Mouse (Mus musculus) urinary bladder, adult 18-20 months (tissue): ENCODE data around the gene Cd300ld5.
A peak's percentile ranks its signal among the peaks of the same experiment; 100 is the strongest.
"Not testable (repeated sequence)": the region's sequence is repeated elsewhere in the genome, so short reads cannot be mapped to it uniquely, and the experiment has no call there.

Experiments used
- DNase-seq, 2 experiments: peaks; one replicate each; pipeline ENCODE4 v3.0.0; 2022; ENCODE audit warnings: low spot score in 2 of 2, mixed read lengths in 2 of 2

Cd300ld5 gene

GRCm38 (mm10) chr11:115037669-115038068 lies at the start of gene Cd300ld5:
Cd300ld5 (minus strand) TSS chr11:115037769.
- DNase-seq: not testable (repeated sequence)

GRCm38 (mm10) chr11:115086213-115086612 lies 48.6 kb upstream of the Cd300ld5 start:
- no peak for DNase-seq

- DNase-seq: no peak
Measured at GRCm38 (mm10) chr11:115085064-115085463, 47.5 kb upstream of the Cd300ld5 start.

GRCm38 (mm10) chr11:115084595-115084994 lies 47.0 kb upstream of the Cd300ld5 start:
- no peak for DNase-seq

GRCm38 (mm10) chr11:115083376-115084139 lies 46.0 kb upstream of the Cd300ld5 start:
- DNase-seq: peak; percentile 25 to 36

- no peak for DNase-seq
Measured at GRCm38 (mm10) chr11:115082196-115082595, 44.6 kb upstream of the Cd300ld5 start.

- DNase-seq: no peak
Measured at GRCm38 (mm10) chr11:115081373-115081772, 43.8 kb upstream of the Cd300ld5 start.

GRCm38 (mm10) chr11:115080886-115081285 lies 43.3 kb upstream of the Cd300ld5 start:
- DNase-seq: peak; percentile 5 to 37

- no peak for DNase-seq
Measured at GRCm38 (mm10) chr11:115078680-115079079, 41.1 kb upstream of the Cd300ld5 start.

- DNase-seq: no peak
Measured at GRCm38 (mm10) chr11:115077436-115077835, 39.9 kb upstream of the Cd300ld5 start.

- DNase-seq: no peak
Measured at GRCm38 (mm10) chr11:115075859-115076258, 38.3 kb upstream of the Cd300ld5 start.

- DNase-seq: no peak
Measured at GRCm38 (mm10) chr11:115075407-115075806, 37.8 kb upstream of the Cd300ld5 start.

GRCm38 (mm10) chr11:115073002-115073401 lies 35.4 kb upstream of the Cd300ld5 start:
- no peak for DNase-seq

- DNase-seq: peak in 1 of 2 experiments; percentile 41
Measured at GRCm38 (mm10) chr11:115071631-115072294, 34.2 kb upstream of the Cd300ld5 start.

GRCm38 (mm10) chr11:115071015-115071551 lies 33.5 kb upstream of the Cd300ld5 start:
- no peak for DNase-seq

- DNase-seq: no peak
Measured at GRCm38 (mm10) chr11:115066768-115067167, 29.2 kb upstream of the Cd300ld5 start.

- no peak for DNase-seq
Measured at GRCm38 (mm10) chr11:115062077-115062476, 24.5 kb upstream of the Cd300ld5 start, which contains the start of gene Cd300e. Cd300e (minus strand) TSS chr11:115062177.

GRCm38 (mm10) chr11:115059797-115060196 lies 22.2 kb upstream of the Cd300ld5 start:
- DNase-seq: no peak

- no peak for DNase-seq
Measured at GRCm38 (mm10) chr11:115058701-115059100, 21.1 kb upstream of the Cd300ld5 start.

GRCm38 (mm10) chr11:115054537-115054936 lies 17.0 kb upstream of the Cd300ld5 start:
- no peak for DNase-seq

GRCm38 (mm10) chr11:115052991-115053390 lies 15.4 kb upstream of the Cd300ld5 start:
- no peak for DNase-seq

GRCm38 (mm10) chr11:115052206-115052605 lies 14.6 kb upstream of the Cd300ld5 start:
- no peak for DNase-seq
